Mouse (Mus musculus) ES-E14 (cell line): ENCODE measurements at regions not wholly inside any gene's neighbourhood (a gene's known extent, or its start where the extent isn't known, plus 50 kb on each side); places are given as distances from the start of the nearest gene placed in this dataset.

Experiments used
- DNase-seq: peaks from one replicate; pipeline ENCODE4 v3.0.0-alpha.2; 2013; ENCODE audit warnings: low read depth, low spot score
- H3K27ac ChIP-seq: 2 replicates; pipeline ENCODE4 v1.5.1; 2012; ENCODE audit warnings: low read depth, mild to moderate bottlenecking, low read length, moderate library complexity, mixed read lengths; ENCODE audit not compliant: poor library complexity, insufficient read depth, severe bottlenecking
- H3K36me3 ChIP-seq: 2 replicates; pipeline ENCODE4 v1.6.1; 2012; ENCODE audit warnings: mild to moderate bottlenecking, low read length, moderate library complexity, mixed read lengths; ENCODE audit not compliant: control insufficient read depth, poor library complexity, insufficient read depth, severe bottlenecking
- H3K4me1 ChIP-seq, 2 experiments: fragments of 150-350 bp in 1 of 2; sonication (generic) in 1 of 2; 2 replicates each; pipeline ENCODE4 v1.6.1; 2012; ENCODE audit warnings: low read length in 2 of 2, mild to moderate bottlenecking in 1 of 2, mixed read lengths in 1 of 2; ENCODE audit not compliant: control insufficient read depth in 2 of 2, insufficient read depth in 2 of 2, poor library complexity in 1 of 2
- H3K4me3 ChIP-seq, 2 experiments: fragments of 150-350 bp in 1 of 2; sonication (generic) in 1 of 2; 2 replicates each; pipeline ENCODE4 v1.5.1; 2012; ENCODE audit warnings: low read length in 2 of 2, low read depth in 1 of 2, mild to moderate bottlenecking in 1 of 2, mixed read lengths in 1 of 2; ENCODE audit not compliant: insufficient read depth in 1 of 2, poor library complexity in 1 of 2, severe bottlenecking in 1 of 2
- H3K9ac ChIP-seq: 2 replicates; pipeline ENCODE4 v1.6.1; 2012; ENCODE audit warnings: low read depth, mild to moderate bottlenecking, low read length, mixed read lengths; ENCODE audit not compliant: poor library complexity, insufficient read depth, severe bottlenecking
- H3K9me3 ChIP-seq: fragments of 150-350 bp; sonication (generic); 2 replicates; pipeline ENCODE4 v1.6.1; 2012; ENCODE audit warnings: low read depth, mild to moderate bottlenecking, low read length; ENCODE audit not compliant: control insufficient read depth, insufficient read depth
- CHD2 ChIP-seq: IDR thresholded peaks from 2 replicates; pipeline ENCODE4 v1.6.1; 2014; ENCODE audit warnings: mild to moderate bottlenecking, low read depth, low read length, inconsistent platforms
- HCFC1 ChIP-seq: IDR thresholded peaks from 2 replicates; pipeline ENCODE4 v1.6.1; 2012; ENCODE audit warnings: low read length, inconsistent platforms, borderline replicate concordance; ENCODE audit not compliant: insufficient read depth
- MAFK ChIP-seq: IDR thresholded peaks from 2 replicates; pipeline ENCODE4 v1.6.1; 2014; ENCODE audit warnings: mild to moderate bottlenecking, low read depth, low read length, inconsistent platforms; ENCODE audit not compliant: insufficient read depth
- ZC3H11A ChIP-seq: IDR thresholded peaks from 2 replicates; pipeline ENCODE4 v1.6.1; 2012; ENCODE audit warnings: low read depth, mild to moderate bottlenecking, inconsistent platforms, low read length, borderline replicate concordance
- ZNF384 ChIP-seq: IDR thresholded peaks from 2 replicates; pipeline ENCODE4 v1.6.1; 2012; ENCODE audit warnings: low read depth, low read length, inconsistent platforms
- in situ Hi-C, 2 experiments: fragments of 600-800 bp; cut with MboI; formaldehyde crosslinking; loops; one replicate each; pipeline ENCODE4 v1.15.1; 2025; ENCODE audit warnings: low sequenced_read_pairs in 2 of 2, inconsistent platforms in 1 of 2; ENCODE audit not compliant: unreplicated experiment in 2 of 2

GRCm38 (mm10) chr10:66552919-66553318, 543.0 kb upstream of the Jmjd1c start:
- in situ Hi-C loops = no loop called here
- Histone ChIP-seq H3K4me1 (no peaks in the 10 kb centered on the region), H3K9me3 (no peaks in the 10 kb centered on the region), H3K27ac (no peak overlapping the region), H3K4me3 (no peak overlapping the region), H3K9ac (no peak overlapping the region), H3K36me3 (no peaks in the 10 kb centered on the region)
- DNase-seq = no peak
- TF ChIP-seq HCFC1 (no peak), ZC3H11A (no peak), ZNF384 (no peak), CHD2 (no peak), MAFK (no peak)

DNA sequence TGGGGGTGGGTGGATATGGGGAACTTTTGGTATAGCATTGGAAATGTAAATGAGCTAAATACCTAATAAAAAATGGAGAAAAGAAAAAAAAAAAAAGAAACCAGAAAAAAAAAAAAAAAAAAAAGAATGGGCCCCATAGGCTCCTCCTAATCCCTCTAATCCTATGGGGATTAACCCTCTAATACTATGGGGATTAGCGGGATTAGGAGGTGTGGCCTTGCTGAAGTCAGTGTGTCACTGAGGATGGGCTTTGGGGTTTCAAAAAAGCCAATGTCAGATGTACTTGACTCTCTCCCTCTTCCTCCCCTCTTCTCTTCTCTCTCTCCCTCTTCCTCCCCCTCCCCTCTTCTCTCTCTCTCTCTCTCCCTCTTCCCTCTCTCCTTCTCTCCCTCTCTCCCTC, 541.7 kb upstream of the Jmjd1c start:
- H3K4me3 ChIP-seq = no peak overlapping the region
- H3K9ac ChIP-seq = no peak overlapping the region
- H3K27ac ChIP-seq = no peak overlapping the region
- H3K36me3 ChIP-seq = no peaks in the 10 kb centered on the region
- no peaks in the 10 kb centered on the region for H3K4me1 ChIP-seq
- TF ChIP-seq HCFC1 = no peak
- TF ChIP-seq CHD2 = no peak
- no peak for TF ChIP-seq ZNF384
- TF ChIP-seq ZC3H11A = no peak
- no peak for TF ChIP-seq MAFK
- in situ Hi-C loops = no loop called here
- DNase-seq = no peak
- H3K9me3 ChIP-seq = no peaks in the 10 kb centered on the region

DNA sequence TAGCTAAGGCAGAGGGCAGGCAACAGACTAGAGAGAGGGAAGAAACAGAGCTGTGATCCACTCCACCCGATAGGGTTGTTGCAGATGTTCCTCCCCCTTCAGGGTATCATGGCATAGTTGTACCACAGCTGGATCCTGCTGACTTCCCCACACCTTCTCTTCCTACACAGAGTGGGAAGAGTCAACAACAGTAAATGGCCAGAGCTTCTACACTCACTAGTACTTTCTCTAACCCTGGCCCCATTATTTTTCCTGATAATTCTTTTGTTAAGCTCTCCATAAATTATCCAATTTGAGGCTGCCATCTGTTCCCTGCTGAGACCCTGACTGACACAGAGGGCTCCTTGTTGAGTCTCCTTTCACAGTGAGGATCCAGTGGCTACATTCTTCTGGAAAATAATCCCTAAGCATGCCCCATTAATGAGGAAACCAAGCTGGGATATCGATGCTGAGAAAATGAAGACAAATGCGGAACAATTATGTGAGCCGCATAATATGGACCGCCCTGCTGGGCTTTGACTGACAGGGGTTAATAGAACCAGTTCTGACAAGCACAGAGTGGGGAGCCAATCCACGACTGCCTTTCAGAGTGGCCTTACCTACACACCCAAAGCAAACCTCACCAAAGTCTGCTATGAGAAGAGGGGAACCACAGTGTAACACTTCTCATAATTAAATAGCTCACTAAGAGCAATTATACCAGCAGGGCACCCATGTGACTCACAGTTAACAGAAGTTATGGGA, 537.7 kb upstream of the Jmjd1c start:
- H3K4me1 ChIP-seq = no peaks in the 10 kb centered on the region

GRCm38 (mm10) chr10:66565374-66565773, 530.6 kb upstream of the Jmjd1c start:
- in situ Hi-C loops = no loop called here
- TF ChIP-seq HCFC1 (no peak), MAFK (no peak), CHD2 (no peak), ZNF384 (no peak), ZC3H11A (no peak)

More for the DNA sequence above, 537.7 kb upstream of the Jmjd1c start:
- Histone ChIP-seq H3K27ac (no peak overlapping the region), H3K9me3 (no peaks in the 10 kb centered on the region), H3K4me3 (no peak overlapping the region), H3K9ac (no peak overlapping the region), H3K36me3 (no peaks in the 10 kb centered on the region)
- no peak for DNase-seq
- TF ChIP-seq ZNF384 (no peak), CHD2 (no peak), MAFK (no peak), HCFC1 (no peak), ZC3H11A (no peak)
- in situ Hi-C loops = no loop called here

More at GRCm38 (mm10) chr10:66565374-66565773, 530.6 kb upstream of the Jmjd1c start:
- H3K9ac ChIP-seq = no peak overlapping the region
- no peaks in the 10 kb centered on the region for H3K36me3 ChIP-seq
- no peak overlapping the region for H3K27ac ChIP-seq
- no peak for DNase-seq
- no peaks in the 10 kb centered on the region for H3K9me3 ChIP-seq
- no peak overlapping the region for H3K4me3 ChIP-seq
- no peaks in the 10 kb centered on the region; a peak in 1 of 4 replicates for H3K4me1 ChIP-seq
